Mouse (Mus musculus) c-Kit-positive CD71-positive TER-119-negative erythroid progenitor cells, embryonic 14.5 days (primary cell): ENCODE data around the gene Rtf2.
A peak's percentile ranks its signal among the peaks of the same experiment; 100 is the strongest.

Source experiments
- DNase-seq: peaks from one replicate; pipeline ENCODE4 v3.0.0-alpha.2; 2013; ENCODE audit warnings: low read depth

The Rtf2 gene

DNA sequence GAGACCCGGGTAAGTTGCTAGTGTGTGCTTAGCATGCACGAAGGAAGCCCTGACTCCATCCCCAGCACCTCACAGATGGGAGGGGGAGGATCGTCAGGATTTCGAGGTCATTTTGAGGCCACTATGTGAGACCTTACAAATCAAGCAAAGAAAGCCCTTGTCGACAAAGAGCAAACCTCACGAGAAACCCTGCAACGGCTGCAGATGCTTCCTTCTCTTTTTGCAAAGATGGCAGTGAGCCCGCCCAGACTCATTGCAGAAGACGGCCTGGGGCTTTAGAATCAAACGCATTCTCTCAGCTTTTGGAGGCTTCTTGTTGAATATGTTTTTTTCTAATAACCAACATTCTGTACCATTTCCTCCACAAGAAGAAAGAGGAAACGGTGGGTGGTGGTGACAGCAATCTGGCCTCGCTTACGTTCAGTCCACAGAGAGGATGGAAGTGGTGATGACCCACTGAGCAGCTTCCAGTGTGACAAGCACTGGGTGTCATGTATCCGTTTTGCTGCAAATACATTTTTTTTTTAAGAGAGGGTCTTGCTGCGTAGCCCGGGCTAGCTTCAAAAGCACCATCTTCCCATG, 2.9 kb upstream of the Rtf2 start:
- DNase-seq: no peak

DNA sequence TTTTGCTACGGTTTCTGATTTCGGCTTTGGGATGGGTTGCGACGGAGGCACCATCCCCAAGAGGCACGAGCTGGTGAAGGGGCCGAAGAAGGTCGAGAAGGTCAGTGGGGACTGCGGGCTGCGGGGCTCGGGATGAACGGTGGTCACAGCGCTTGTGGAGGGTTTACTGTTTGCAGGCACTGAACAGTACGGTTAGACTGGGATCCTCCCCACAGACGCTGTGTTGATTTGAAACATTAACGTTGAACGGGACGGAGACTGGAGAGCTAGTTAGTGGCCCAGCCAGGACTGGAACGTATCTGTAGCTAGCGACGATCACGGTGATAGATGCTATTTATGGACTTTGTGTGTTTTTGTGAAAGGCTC, 267 bp downstream of the Rtf2 start:
- DNase-seq: peak; percentile 9

DNA sequence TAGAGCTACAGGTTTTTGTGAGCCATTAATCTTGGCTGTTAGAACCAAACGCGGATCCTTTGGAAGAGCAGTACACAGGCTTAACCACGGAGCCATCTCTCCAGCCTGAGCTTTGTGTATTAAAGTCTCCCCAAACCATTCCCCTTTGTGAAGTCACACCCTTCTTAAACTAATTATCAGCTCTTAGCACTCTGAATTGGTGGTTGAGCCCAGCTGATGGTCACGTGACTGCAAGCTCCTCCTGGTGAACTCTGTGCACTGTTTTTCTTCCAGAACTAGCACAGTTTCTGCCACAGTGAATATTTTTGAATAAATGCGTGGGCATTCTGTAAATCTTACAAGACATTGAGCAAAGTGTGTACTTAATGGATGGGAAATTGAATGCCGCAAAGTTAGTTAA, 820 bp downstream of the Rtf2 start:
- DNase-seq: peak; percentile 66

DNA sequence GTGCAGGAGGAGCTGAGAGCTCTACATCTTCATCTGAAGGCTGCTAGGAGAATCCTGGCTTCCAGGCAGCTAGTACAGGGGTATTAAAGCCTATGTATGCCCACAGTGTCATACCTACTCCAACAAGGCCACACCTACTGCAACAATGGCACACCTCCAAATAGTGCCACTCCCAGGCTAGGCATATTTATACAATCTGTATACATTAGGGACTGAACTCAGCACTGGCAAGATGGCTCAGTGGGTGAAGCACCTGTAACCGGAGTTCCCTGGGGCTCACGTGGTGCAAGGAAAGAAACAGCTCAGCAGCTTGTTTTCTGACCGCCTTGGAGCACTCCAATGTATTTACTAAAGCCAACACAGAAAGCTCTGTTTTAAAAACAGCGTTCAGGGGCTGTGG, 5.3 kb downstream of the Rtf2 start:
- no peak for DNase-seq

DNA sequence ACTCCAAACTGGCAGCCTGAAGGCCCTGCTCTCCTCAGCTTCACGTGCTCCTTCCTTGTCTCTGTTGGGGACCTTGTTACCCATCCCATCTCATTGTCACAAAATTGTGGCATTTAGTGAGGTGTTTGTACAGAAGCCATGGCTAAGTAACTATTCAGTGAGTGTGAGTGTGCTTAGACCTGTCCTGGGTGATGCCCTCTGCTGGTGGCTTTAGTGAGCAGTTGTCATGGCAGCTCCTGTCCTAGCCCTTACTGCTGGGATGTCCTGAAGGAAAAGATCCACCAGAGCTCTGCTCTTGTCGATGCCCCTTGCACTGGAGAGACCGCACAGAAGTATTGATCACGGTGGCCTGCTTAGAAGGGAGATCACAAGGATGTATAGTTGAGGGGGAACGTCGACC, 7.0 kb downstream of the Rtf2 start:
- no peak for DNase-seq

DNA sequence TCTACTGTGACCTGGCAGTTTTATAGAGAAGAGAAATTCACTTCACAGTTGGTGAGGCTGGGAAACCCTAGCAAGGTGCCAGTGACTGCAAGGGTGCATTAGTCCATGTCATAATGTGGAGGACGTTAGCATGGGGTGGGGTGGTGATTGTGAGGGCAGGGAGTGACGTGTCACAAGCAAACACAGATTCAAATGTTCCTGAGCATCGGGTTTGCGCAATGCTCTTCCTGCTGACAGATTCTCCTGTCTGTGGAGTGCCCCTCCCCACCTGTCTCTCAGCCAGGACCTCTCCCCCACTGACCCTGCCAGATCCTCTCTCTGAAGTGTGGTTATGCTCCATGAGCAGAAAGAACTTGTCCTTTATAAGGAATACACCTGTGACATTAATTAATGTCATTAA, 8.0 kb downstream of the Rtf2 start:
- no peak for DNase-seq

DNA sequence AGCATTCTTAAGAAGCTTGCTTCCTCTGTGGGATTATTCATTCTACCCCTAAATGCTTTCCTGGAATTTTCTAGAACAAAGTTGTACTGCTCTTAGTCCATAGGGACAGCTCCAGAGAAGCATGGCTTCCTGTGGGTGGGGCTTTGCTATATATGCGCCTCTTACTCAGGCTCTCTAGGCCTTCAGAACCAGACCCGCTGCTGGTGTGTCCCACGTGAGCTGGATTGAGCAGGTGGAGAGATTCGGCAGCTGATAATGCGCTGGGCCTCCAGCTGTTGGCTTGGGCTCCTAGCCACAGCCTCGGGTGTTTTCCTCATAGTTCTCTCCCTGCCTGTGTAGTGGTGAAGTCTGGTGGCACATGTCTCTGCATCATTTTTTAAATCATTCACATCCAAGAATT, 10.3 kb downstream of the Rtf2 start:
- no peak for DNase-seq

DNA sequence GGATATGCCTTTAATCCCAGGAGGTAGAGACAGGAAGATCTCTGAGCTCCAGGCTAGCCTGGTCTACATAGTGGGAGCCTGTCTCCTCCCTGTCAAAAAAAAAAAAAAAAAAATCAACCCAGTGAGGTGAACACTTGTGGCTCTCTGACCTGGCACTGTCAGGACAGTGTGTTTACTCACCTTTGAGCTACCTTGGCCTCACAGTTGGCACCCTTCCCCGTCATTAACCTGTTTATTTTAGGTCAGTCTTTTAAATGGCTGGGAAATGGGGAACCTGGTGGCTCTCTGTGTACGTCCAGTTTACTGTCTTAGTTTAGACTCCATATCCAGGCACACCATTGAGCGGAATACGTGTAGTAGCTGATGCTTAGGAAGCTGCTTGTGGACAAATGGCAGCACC, 11.7 kb downstream of the Rtf2 start:
- DNase-seq: no peak

DNA sequence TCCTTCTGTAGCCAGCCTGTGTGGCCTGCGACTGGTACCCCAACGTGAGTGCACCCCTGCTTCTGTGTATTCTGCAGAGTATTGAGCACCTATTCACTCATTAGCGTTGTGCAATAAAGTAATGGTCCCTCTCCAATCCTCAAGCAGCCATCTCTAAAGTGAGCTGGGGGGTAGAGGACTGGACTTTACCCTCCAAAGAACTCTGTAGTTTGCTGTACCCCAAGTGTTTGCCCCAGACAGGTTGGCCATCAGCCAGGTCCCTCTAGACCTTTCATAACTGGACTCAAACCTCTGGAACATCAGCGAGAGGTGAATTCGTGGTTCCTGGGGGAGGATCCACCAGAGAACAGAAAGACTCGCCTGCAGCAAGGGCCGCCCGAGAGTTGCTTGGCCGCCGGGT, 12.1 kb downstream of the Rtf2 start:
- DNase-seq: no peak

DNA sequence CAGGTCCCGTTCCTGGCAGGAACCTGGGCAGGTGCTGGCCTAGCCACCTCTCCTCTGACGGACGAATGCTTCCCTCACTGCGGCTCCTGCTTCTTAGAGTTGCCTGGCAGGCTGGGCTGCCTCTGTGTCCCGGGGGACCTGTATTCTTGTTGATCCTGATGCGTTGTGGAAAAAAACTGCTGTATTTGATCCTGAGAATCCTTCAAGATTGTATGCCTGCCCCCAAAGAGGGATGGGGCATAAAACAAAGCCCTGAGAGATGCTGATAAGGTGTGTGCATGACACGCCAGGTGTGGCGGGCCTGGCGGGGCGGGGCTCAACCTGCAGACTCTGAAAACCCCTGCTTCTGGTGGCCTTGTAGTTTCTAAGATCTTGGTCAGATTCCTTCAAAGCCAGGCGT, 18.1 kb downstream of the Rtf2 start, which contains the start of gene Gcnt7:
Gene Gcnt7, minus strand, starts transcription at position 101 of the 400 bp plus-strand sequence.
- no peak for DNase-seq

DNA sequence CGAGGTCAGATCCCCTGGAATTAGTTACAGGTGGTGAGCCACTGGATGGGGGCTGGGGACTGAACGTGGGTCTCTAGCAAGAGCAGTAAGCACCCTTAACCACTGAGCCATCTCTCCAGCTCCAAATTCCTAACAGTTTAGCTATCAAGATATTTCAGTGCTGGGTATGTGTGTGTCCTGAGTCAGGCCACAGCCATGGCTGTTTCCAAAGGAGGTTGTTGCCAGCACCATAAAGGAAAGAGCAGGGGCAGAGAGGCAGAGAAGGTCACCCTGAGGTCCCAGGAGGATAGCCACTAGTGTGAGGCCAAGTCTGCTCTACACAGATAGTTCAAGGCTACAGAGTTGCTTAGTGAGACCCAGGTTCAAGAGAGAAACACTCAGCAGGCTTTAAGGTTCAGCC, 20.3 kb downstream of the Rtf2 start:
- DNase-seq: no peak

DNA sequence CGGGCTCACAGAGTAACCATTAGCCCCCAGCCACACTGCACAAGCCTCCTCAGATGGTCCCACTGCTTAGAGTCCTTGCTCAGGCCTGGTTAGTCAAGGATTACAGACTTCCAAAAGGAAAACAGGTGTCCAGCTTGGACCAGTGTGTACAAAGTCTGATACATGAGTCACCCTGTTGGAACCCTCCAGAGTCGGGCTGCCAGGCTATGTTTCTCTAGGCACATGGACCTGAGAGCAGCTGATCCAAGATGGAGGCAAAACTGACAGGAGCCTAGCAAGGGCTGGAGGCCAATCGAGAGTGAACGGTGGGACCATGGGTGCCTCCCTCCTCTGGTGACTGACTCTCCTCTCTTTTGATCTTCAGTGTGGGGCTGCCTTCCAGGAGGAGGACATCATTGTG, 22.5 kb downstream of the Rtf2 start:
- DNase-seq: no peak

DNA sequence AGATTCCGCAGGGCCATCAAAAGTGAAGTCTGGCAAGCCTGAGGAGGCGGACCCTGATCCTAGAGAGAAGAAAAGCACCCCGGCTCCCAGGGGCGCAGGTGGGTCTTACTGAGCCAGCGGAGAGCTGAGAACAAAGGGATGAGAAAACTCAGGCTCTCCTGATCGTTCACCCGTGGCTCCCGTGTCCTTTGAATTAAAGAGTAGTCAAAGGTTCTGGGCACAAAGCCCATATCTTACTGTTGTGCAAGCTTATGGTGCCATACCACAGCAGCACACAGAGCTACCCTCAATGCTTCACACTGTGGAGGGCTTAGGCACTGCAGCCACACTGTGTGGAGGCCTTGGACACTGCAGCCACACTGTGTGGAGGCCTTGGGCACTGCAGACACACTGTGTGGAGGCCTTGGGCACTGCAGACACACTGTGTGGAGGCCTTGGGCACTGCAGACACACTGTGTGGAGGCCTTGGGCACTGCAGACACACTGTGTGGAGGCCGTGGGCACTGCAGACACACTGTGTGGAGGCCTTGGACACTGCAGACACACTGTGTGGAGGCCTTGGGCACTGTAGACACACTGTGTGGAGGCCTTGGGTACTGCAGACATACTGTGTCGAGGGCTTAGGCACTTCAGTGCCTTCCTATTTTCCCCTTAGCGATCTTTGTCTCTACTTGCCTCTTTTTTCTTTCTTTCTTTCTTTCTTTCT, 26.2 kb downstream of the Rtf2 start:
- no peak for DNase-seq

DNA sequence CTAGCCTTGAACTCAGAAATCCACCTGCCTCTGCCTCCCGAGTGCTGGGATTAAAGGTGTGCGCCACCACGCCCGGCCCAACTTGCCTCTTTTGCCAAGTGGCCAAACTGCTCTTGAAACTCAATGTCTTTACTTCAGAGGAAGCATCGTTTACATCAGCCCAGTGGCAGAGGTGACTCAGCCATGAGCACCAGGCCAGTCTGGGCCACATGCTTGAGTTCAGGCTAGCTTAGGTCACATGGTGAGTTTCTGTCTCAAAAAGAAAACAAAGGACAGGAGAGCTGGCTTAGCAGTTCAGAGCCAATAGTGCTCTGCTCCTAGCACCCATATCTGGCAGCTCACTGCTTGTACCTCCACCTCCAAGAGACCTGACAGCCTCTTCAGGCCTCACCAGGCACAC, 26.9 kb downstream of the Rtf2 start:
- DNase-seq: no peak

DNA sequence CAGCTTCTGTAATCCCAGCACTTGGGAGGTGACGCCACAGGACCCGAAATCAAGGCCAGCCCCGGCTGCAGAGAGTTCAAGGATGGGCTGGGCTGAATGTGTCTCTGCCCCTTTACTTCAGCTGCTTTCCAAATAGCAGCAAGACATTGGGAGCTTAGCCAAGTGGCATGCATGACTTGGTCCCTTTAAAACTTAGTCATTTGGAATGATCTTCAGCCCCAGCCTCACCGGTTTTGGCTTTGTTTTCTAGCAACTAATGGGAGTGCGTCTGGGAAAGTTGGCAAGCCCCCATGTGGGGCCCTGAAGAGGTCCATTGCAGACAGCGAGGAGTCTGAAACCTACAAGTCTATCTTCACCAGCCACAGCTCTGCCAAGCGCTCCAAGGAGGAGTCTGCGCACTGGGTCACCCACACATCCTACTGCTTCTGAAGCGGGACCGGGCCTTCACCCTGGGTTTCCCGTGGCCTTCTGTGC, 28.0 kb downstream of the Rtf2 start:
- DNase-seq: no peak

DNA sequence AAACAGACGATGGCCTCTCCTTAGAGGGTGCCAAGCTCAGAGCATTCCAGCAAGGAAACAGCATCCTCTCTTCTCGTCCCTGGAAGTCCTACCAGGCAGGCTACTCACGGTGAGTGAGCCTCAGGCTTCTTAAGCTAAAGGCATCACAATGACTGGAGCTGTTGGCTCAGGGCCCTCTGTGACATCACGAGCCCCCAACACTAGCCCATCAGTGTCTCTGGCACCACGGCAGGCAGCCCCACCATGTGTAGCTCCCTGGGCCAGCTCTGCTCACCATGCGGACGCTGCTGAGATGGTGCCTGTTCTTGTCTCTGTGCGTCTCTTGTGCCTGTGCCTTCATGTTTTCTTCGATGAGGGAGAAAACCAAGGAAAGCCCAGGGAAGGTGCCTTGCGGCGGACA, 32.0 kb downstream of the Rtf2 start, which contains the start of gene Fam209:
Gene Fam209, plus strand, starts transcription at position 203 of the 400 bp plus-strand sequence.
- no peak for DNase-seq

DNA sequence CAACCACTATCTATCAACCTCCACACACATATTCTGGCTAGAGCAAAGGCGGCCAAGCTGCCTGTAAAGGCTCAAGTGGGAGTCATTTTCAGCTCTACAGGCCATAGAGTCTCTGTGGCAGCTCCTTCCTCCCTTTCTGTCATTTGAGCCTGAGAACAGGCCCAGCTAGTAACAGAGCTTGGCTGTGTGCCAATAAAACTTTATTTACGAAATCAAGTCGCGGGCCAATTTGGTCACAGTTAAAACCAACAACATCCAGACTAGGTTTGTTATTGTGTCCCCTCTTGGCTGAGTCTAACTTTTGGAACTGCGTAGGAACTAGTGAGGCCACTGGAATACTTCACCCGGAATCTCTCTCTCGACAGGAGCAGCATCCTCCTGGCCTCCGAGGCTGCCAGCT, 33.2 kb downstream of the Rtf2 start:
- no peak for DNase-seq

DNA sequence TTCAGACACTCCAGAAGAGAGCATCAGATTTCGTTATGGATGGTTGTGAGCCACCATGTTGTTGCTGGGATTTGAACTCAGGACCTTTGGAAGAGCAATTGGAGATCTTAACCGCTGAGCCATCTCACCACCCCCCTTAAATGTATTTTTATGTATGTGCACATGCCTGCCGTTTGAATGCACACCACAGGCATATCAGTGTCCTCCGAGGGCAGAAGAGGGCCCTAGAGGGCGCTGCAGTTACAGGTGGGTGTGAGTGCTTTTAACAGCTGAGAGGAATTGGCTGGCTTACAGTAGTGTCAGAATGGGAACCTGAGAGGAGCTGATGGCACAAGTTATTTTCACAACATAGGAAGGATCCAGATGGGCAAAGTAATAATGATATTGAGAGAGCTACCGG, 34.6 kb downstream of the Rtf2 start:
- peak; percentile 24 for DNase-seq

DNA sequence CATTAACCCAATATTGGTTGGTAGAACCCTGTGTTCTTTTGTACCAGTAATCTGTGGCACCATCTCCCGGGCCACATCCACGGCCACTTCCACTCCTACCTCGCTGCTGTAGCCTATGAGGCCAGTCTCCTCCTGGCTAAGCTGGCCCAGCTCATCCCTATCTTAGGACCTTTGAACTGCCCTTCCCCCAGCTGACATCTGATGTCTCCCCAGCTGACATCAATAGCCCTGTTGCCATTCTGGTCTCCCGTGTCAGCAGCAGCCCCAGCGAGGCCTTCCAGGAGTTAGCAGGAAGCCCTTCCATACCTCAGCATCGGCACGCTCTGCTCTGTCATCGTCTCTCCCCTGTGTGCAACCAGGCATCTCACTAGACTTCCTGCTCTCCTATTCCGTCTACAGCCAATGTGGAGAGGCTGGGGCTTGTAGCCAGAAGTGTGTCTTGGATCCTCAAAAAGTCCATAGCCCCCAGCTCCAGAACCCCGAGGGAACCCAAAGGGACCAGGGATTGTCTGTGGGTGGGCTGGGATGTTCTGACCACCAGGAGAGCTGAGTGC, 36.4 kb downstream of the Rtf2 start:
- DNase-seq: no peak

DNA sequence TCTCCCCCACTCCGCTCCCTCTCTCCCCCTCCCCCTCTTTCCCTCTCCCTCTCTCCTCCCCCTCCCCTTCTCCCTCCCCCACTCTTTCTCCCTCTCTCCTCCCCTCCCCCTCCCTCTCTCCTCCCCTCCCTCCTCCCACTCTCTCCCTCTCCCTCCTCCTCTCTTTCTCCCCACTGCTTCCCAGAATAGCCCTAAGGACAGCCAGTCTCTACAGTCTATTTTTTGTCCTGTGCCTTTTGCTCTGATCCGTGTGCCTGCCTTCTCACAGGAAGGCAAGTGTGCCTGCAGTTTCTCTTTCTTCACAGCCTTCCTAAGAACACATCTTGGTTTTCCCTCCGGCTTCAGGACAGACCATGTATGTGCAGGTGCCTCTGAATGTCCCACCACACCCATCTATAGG, 37.0 kb downstream of the Rtf2 start:
- DNase-seq: no peak

DNA sequence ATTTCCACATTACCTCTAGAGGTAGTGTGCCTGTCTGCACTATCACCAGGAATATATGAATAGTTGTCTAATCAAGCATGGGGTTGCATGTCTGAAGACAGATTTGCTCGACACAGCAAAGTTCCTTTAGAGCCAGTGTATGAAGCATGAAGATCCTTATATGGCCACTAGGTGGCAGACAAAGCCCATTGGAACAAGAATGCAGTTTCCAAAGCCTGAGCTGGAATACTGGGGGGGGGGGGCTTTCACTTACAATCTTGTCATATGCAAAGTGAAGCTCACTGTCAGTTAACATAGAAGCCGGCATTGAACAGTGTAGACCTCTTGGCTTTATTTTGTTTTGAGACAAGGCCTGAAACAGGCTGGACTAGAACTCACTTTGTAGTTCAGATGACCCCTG, 37.5 kb downstream of the Rtf2 start:
- DNase-seq: peak; percentile 30

DNA sequence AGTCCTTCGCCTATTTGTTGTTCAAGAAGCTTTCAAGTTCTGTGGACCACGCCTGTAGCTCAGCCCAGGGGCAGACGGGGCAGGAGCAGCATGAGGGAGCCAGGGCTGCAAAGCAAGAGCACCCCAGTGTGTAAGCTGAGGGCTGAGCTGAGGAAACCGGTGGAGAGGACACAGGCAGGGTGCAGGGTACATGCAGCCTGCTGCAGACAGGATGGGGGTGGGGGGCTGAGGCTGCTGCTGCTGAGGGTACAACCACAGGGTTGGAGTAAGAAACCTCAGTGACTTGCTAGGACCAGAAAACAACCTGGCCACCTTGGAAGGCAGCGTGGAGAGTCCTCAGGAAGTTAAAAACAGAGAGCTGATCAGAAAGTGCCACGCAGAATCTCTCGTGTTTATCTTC, 39.9 kb downstream of the Rtf2 start:
- no peak for DNase-seq

DNA sequence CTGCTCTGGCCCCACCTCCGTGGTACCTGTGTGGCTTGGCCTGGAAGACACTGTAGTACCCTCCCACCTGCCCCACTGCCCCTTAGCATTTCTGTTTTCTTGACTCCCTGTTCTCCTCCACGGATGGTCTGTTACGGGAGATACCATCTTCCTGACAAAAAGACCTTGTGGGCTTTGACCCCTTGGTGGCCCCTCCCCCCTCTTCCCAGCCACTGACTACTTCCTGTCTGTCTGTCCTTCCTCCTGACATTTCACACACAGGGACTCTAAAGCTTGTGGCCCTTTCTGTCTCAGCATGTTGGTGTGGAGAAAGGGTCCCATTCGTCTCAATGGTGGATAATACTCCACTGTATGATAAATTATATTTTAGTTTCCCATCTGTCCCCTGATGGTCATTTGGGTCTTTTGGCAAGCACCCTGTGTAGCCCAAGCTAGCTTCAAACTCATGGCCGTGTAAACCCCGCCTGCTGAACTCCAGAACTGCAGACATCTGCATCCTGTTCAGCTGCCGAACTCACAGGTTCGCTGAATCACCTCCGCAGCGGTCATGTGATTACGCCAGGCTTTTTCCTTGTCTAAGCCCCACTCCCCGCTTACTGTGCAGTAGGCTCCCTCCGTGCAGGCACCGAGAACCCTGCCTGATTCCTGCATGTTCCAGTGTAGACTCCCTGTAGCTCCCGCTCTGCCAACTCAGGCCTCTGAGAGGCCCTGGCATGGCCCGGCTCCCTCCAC, 41.5 kb downstream of the Rtf2 start:
- no peak for DNase-seq
